In the genomic region with DNA sequence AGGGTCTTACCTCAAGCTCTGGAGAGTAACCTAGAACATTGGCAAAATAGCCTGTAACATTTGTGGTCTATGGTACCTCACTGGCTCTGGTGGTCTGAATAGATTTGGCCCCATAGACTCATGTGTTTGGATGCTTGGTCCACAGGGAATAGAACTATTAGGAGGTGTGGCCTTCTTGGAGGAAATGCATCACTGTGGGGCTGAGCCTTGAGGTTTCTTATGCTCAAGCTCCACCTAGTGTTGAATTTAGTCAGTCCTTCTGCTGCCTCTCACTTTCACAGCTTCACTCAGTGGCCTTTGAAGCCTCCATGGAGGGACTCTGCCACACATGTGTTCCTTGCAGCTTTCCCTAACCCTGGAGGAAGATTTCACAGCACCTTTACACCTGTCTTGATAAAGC, we compare ENCODE assay signal across 8 mouse cellular contexts.
DNase-seq lines count a peak whose midpoint lies in the region; ATAC-seq and TF ChIP-seq lines count a peak whose summit lies in the region.

No protein-coding gene starts in this region.

- TF ChIP-seq POLR2A in MEL (IDR thresholded peaks at IDR 0.05; ENCODE audit: control insufficient read depth in 1 of 2, insufficient read depth in 1 of 2, low read depth in 1 of 2, low read length in 2 of 2, poor library complexity in 1 of 2): no peak

- H3K27me3 ChIP-seq in liver, embryonic 14.5 days (ENCODE audit: control insufficient read depth, insufficient read depth, low read length): no peaks in the 10 kb centered on the region
- no peaks in the 10 kb centered on the region for H3K27me3 ChIP-seq in liver, embryonic 12.5 days (replicated peaks)
- H3K27me3 ChIP-seq in MEL (ENCODE audit: control insufficient read depth in 1 of 2, insufficient read depth in 2 of 2, low read length in 2 of 2): no peaks in the 10 kb centered on the region
- no peaks in the 10 kb centered on the region for H3K27me3 ChIP-seq in forebrain, embryonic 14.5 days (replicated peaks; ENCODE audit: control insufficient read depth, insufficient read depth, low read length)

- H3K9me3 ChIP-seq in liver, embryonic 14.5 days (ENCODE audit: control insufficient read depth, low read length): no peaks in the 10 kb centered on the region
- no peaks in the 10 kb centered on the region for H3K9me3 ChIP-seq in liver, embryonic 12.5 days (replicated peaks)
- H3K9me3 ChIP-seq in MEL (replicated peaks; ENCODE audit: insufficient read depth, low read length): no peaks in the 10 kb centered on the region
- no peaks in the 10 kb centered on the region for H3K9me3 ChIP-seq in forebrain, embryonic 14.5 days (replicated peaks; ENCODE audit: control insufficient read depth, low read length)

- no peak; the same call in 1 of the 2 replicates for TF ChIP-seq RAD21 in MEL (IDR thresholded peaks at IDR 0.05; ENCODE audit: low read depth, low read length)

- no peaks in the 10 kb centered on the region for H3K4me1 ChIP-seq in liver, embryonic 14.5 days (replicated peaks; ENCODE audit: control insufficient read depth in 2 of 2, insufficient read depth in 2 of 2, low read length in 1 of 2)
- no peaks in the 10 kb centered on the region for H3K4me1 ChIP-seq in liver, embryonic 12.5 days
- no peaks in the 10 kb centered on the region for H3K4me1 ChIP-seq in MEL (ENCODE audit: control insufficient read depth in 1 of 2, insufficient read depth in 2 of 2, low read length in 2 of 2)
- H3K4me1 ChIP-seq in forebrain, embryonic 14.5 days (ENCODE audit: control insufficient read depth, insufficient read depth, low read length): no peaks in the 10 kb centered on the region

- peak; percentile 38 for TF ChIP-seq CTCF in liver, embryonic 14.5 days (IDR thresholded peaks at IDR 0.05; ENCODE audit: low read depth)
- TF ChIP-seq CTCF in MEL (IDR thresholded peaks at IDR 0.05 in 2 of 3, conservative IDR thresholded peaks at IDR 0.05 in 1 of 3; ENCODE audit: control insufficient read depth in 1 of 3, insufficient read depth in 1 of 3, low read depth in 2 of 3, low read length in 3 of 3, poor library complexity in 1 of 3, severe bottlenecking in 1 of 3): peak in 1 of 3 experiments; percentile 14; a peak in 1 of 6 replicates

- H3K27ac ChIP-seq in liver, embryonic 14.5 days: no peak overlapping the region
- H3K27ac ChIP-seq in liver, embryonic 12.5 days: no peak overlapping the region
- no peak overlapping the region for H3K27ac ChIP-seq in MEL (ENCODE audit: control insufficient read depth, low read depth, low read length)
- H3K27ac ChIP-seq in forebrain, embryonic 14.5 days (ENCODE audit: low read depth, low read length): no peak overlapping the region

- H3K79me2 ChIP-seq in MEL (ENCODE audit: control insufficient read depth, insufficient read depth, low read length, poor library complexity): no peaks in the 10 kb centered on the region

- no peak for DNase-seq in liver, embryonic 14.5 days (ENCODE audit: low read depth in 3 of 3, low spot score in 3 of 3)
- DNase-seq in MEL (ENCODE audit: low read depth, low spot score): peak; percentile 2
- peak; percentile 30 for DNase-seq in forebrain, embryonic 14.5 days (ENCODE audit: low spot score)
- DNase-seq in mesoderm, embryonic 11.5 days (ENCODE audit: low read depth, low spot score): peak; percentile 45
- DNase-seq in Muller cell, postnatal 12 days (ENCODE audit: inconsistent ontology term): no peak
- DNase-seq in urinary bladder, postnatal 14 days (ENCODE audit: low spot score): no peak
- no peak for DNase-seq in gastrocnemius, adult 18-20 months (ENCODE audit: low spot score)

- ATAC-seq in liver, embryonic 14.5 days (ENCODE audit: insufficient read depth): no peak
- no peak for ATAC-seq in liver, embryonic 12.5 days
- ATAC-seq in forebrain, embryonic 14.5 days: peak; percentile 59; the same call in 1 of the 2 replicates

- TF ChIP-seq EP300 in liver, embryonic 14.5 days (IDR thresholded peaks at IDR 0.05; ENCODE audit: low read depth): no peak
- TF ChIP-seq EP300 in MEL (IDR thresholded peaks at IDR 0.05; ENCODE audit: low read depth in 1 of 2, low read length in 2 of 2): no peak

- no peaks in the 10 kb centered on the region for H3K36me3 ChIP-seq in liver, embryonic 14.5 days (replicated peaks; ENCODE audit: control insufficient read depth, insufficient read depth, low read depth)
- H3K36me3 ChIP-seq in liver, embryonic 12.5 days: no peaks in the 10 kb centered on the region
- no peaks in the 10 kb centered on the region for H3K36me3 ChIP-seq in MEL (ENCODE audit: control insufficient read depth in 1 of 2, insufficient read depth in 2 of 2, low read length in 2 of 2)
- H3K36me3 ChIP-seq in forebrain, embryonic 14.5 days (ENCODE audit: control insufficient read depth, insufficient read depth, low read length): no peaks in the 10 kb centered on the region

- no peak overlapping the region for H3K4me3 ChIP-seq in liver, embryonic 14.5 days (ENCODE audit: insufficient read depth in 1 of 2, low read depth in 2 of 2, low read length in 2 of 2)
- H3K4me3 ChIP-seq in liver, embryonic 12.5 days: no peak overlapping the region
- no peak overlapping the region for H3K4me3 ChIP-seq in MEL (ENCODE audit: control insufficient read depth in 1 of 2, insufficient read depth in 1 of 2, low read depth in 2 of 2, low read length in 2 of 2)
- H3K4me3 ChIP-seq in forebrain, embryonic 14.5 days (ENCODE audit: low read depth, low read length): no peak overlapping the region

- no peak overlapping the region for H3K4me2 ChIP-seq in liver, embryonic 14.5 days (ENCODE audit: low read depth)
- no peak overlapping the region for H3K4me2 ChIP-seq in liver, embryonic 12.5 days
- H3K4me2 ChIP-seq in forebrain, embryonic 14.5 days (ENCODE audit: low read length): no peak overlapping the region

- no peak overlapping the region for H3K9ac ChIP-seq in liver, embryonic 14.5 days (replicated peaks)
- no peak overlapping the region for H3K9ac ChIP-seq in liver, embryonic 12.5 days
- no peak overlapping the region for H3K9ac ChIP-seq in MEL (ENCODE audit: control insufficient read depth, low read depth, low read length, poor library complexity, severe bottlenecking)
- no peak overlapping the region for H3K9ac ChIP-seq in forebrain, embryonic 14.5 days (ENCODE audit: low read length)

TF ChIP-seq in MEL, 35 proteins besides CTCF, POLR2A, EP300 and RAD21:
- TF ChIP-seq UBTF (IDR thresholded peaks at IDR 0.05; ENCODE audit: borderline replicate concordance, insufficient read depth, low read depth, low read length) (no peak), SMC3 (IDR thresholded peaks at IDR 0.05; ENCODE audit: low read depth, low read length) (peak; percentile 23; the same call in 1 of the 2 replicates)

Comparison
In these comparisons a context has a peak if more than half of its experiments do, and no peak if none do; other contexts are left out.
1. DNase-seq: peak in MEL (single experiment), forebrain, embryonic 14.5 days (single experiment) and mesoderm, embryonic 11.5 days (single experiment); none in liver, embryonic 14.5 days (0 of 3), Muller cell, postnatal 12 days (single experiment), urinary bladder, postnatal 14 days (single experiment) and gastrocnemius, adult 18-20 months (single experiment).